Mouse (Mus musculus) erythroblast, embryonic 14.5 days (primary cell): Measurements from ENCODE around the gene Zfp639.

Experiments used
- GATA1 ChIP-seq: IDR thresholded peaks from 2 replicates; pipeline ENCODE4 v1.6.1; 2012; ENCODE audit warnings: low read length, inconsistent platforms, mixed read lengths
- TAL1 ChIP-seq: IDR thresholded peaks from 3 replicates; pipeline ENCODE4 v1.6.1; 2012; ENCODE audit warnings: low read length, inconsistent platforms, mixed read lengths

- TF ChIP-seq TAL1 (no peak), GATA1 (no peak)
Measured at GRCm38 (mm10) chr3:32535692-32536091, 25.6 kb downstream of the Zfp639 start.
